Mouse (Mus musculus): ENCODE measurements around the gene Klrg2.
A peak's percentile ranks its signal among the peaks of the same experiment; 100 is the strongest.
"Not testable (repeated sequence)": the region's sequence is repeated elsewhere in the genome, so short reads cannot be mapped to it uniquely, and the experiment has no call there.

Klrg2 gene

GRCm38 (mm10) chr6:38636852-38637618, at the start of gene Klrg2:
Gene Klrg2, minus strand, starts transcription at chr6:38637242.
- peak; percentile 78 for DNase-seq (ENCODE audit: low spot score)

GRCm38 (mm10) chr6:38682532-38682931, 45.5 kb upstream of the Klrg2 start:
- no peak for DNase-seq (ENCODE audit: low spot score)

GRCm38 (mm10) chr6:38677629-38678028, 40.6 kb upstream of the Klrg2 start:
- no peak for DNase-seq (ENCODE audit: low spot score)

- DNase-seq (ENCODE audit: low spot score): no peak
Measured at GRCm38 (mm10) chr6:38676723-38677122, 39.7 kb upstream of the Klrg2 start.

- DNase-seq (ENCODE audit: low spot score): no peak
Measured at GRCm38 (mm10) chr6:38676217-38676616, 39.2 kb upstream of the Klrg2 start.

- no peak for DNase-seq (ENCODE audit: low spot score)
Measured at GRCm38 (mm10) chr6:38672011-38672410, 35.0 kb upstream of the Klrg2 start.

GRCm38 (mm10) chr6:38671270-38671669, 34.2 kb upstream of the Klrg2 start:
- no peak for DNase-seq (ENCODE audit: low spot score)

GRCm38 (mm10) chr6:38670488-38670887, 33.4 kb upstream of the Klrg2 start:
- not testable (repeated sequence) for DNase-seq (ENCODE audit: low spot score)

GRCm38 (mm10) chr6:38669580-38669979, 32.5 kb upstream of the Klrg2 start:
- DNase-seq (ENCODE audit: low spot score): no peak

GRCm38 (mm10) chr6:38662714-38663615, 25.9 kb upstream of the Klrg2 start, which contains the start of gene Clec2l:
Gene Clec2l, plus strand, starts transcription at chr6:38663069.
- DNase-seq (ENCODE audit: low spot score): peak; percentile 16

- no peak for DNase-seq (ENCODE audit: low spot score)
Measured at GRCm38 (mm10) chr6:38661626-38662025, 24.6 kb upstream of the Klrg2 start.

- DNase-seq (ENCODE audit: low spot score): peak; percentile 71
Measured at GRCm38 (mm10) chr6:38650263-38650937, 13.4 kb upstream of the Klrg2 start.

GRCm38 (mm10) chr6:38649545-38649944, 12.5 kb upstream of the Klrg2 start:
- DNase-seq (ENCODE audit: low spot score): no peak

- no peak for DNase-seq (ENCODE audit: low spot score)
Measured at GRCm38 (mm10) chr6:38643039-38643438, 6.0 kb upstream of the Klrg2 start.

- DNase-seq (ENCODE audit: low spot score): peak; percentile 45
Measured at GRCm38 (mm10) chr6:38642593-38642992, 5.6 kb upstream of the Klrg2 start.

GRCm38 (mm10) chr6:38641645-38642044, 4.6 kb upstream of the Klrg2 start:
- DNase-seq (ENCODE audit: low spot score): no peak

GRCm38 (mm10) chr6:38641228-38641627, 4.2 kb upstream of the Klrg2 start:
- DNase-seq (ENCODE audit: low spot score): no peak

- no peak for DNase-seq (ENCODE audit: low spot score)
Measured at GRCm38 (mm10) chr6:38640401-38640800, 3.4 kb upstream of the Klrg2 start.

- DNase-seq (ENCODE audit: low spot score): peak; percentile 55
Measured at GRCm38 (mm10) chr6:38635941-38636851, 846 bp downstream of the Klrg2 start.

GRCm38 (mm10) chr6:38634461-38634860, 2.6 kb downstream of the Klrg2 start:
- no peak for DNase-seq (ENCODE audit: low spot score)

- no peak for DNase-seq (ENCODE audit: low spot score)
Measured at GRCm38 (mm10) chr6:38632826-38633225, 4.2 kb downstream of the Klrg2 start.

Data from urinary bladder, postnatal 14 days (tissue).